Mouse (Mus musculus): ENCODE measurements around the gene Cdh15. TPM values are rescaled to one million over a fixed set of nuclear protein-coding genes. Genes with fewer than 3 reads are reported as not detected.

Gene Cdh15
- polyA plus RNA-seq, 1 experiment from 2014 or later: 0.59 TPM

DNA sequence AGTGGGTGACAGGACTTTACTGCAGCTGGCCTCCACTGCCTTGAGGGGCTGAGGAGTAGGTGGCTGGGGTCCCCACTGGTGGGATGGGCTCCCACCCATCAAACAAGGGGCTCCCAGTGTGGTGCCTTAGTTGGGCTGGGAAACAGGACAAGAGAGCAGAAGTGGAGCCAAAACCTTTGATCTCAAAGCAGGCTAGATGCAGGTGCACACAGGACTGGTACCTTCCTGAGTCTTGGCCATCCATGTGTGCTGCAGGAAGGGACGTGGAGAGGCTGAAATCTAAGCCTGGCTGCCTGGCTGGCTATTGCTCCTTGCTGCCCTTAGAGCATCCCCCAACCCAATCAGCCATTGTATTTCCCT is 4.8 kb downstream of the Cdh15 start:
- Histone ChIP-seq H3K4me1 (ENCODE audit: control insufficient read depth, insufficient read depth, low read length) (peaks cover 11% of the 10 kb centered on the region), H3K27me3 (ENCODE audit: control insufficient read depth, insufficient read depth, low read length) (no peaks in the 10 kb centered on the region)
- no peak for ATAC-seq (ENCODE audit: low FRiP score)

GRCm38 (mm10) chr8:122853340-122853771 is 5.6 kb downstream of the Cdh15 start:
- Histone ChIP-seq H3K4me3 (ENCODE audit: low read depth, low read length) (no peak overlapping the region), H3K9ac (ENCODE audit: low read length) (peak overlapping the region; percentile 29; the same call in 1 of the 2 replicates), H3K4me1 (ENCODE audit: control insufficient read depth, insufficient read depth, low read length) (peaks cover 11% of the 10 kb centered on the region), H3K4me2 (0 out of 2 replicates have a peak overlapping the region, but pooled peaks have one; percentile 3), H3K9me3 (ENCODE audit: control insufficient read depth, low read length) (no peaks in the 10 kb centered on the region), H3K36me3 (ENCODE audit: control insufficient read depth, insufficient read depth, low read length) (no peaks in the 10 kb centered on the region), H3K27ac (ENCODE audit: low read depth, low read length) (no peak overlapping the region), H3K27me3 (ENCODE audit: control insufficient read depth, insufficient read depth, low read length) (no peaks in the 10 kb centered on the region)
- ATAC-seq (ENCODE audit: low FRiP score) (peak; percentile 88), DNase-seq (ENCODE audit: low spot score, missing footprints) (peak; percentile 88)
- WGBS: 11% methylated on average over 11 of the region's 11 CpGs

More for the DNA sequence above, 4.8 kb downstream of the Cdh15 start:
- 56% methylated on average over 1 of the region's 1 CpGs for WGBS
- Histone ChIP-seq H3K36me3 (ENCODE audit: control insufficient read depth, insufficient read depth, low read length) (no peaks in the 10 kb centered on the region), H3K4me2 (no peak overlapping the region), H3K9ac (ENCODE audit: low read length) (no peak overlapping the region), H3K4me3 (ENCODE audit: low read depth, low read length) (no peak overlapping the region), H3K9me3 (ENCODE audit: control insufficient read depth, low read length) (no peaks in the 10 kb centered on the region), H3K27ac (ENCODE audit: low read depth, low read length) (no peak overlapping the region)
- no peak for DNase-seq (ENCODE audit: low spot score, missing footprints)

- Histone ChIP-seq H3K4me2 (no peak overlapping the region), H3K4me1 (ENCODE audit: control insufficient read depth, insufficient read depth, low read length) (peaks cover 11% of the 10 kb centered on the region), H3K9me3 (ENCODE audit: control insufficient read depth, low read length) (no peaks in the 10 kb centered on the region), H3K27ac (ENCODE audit: low read depth, low read length) (no peak overlapping the region), H3K36me3 (ENCODE audit: control insufficient read depth, insufficient read depth, low read length) (no peaks in the 10 kb centered on the region), H3K4me3 (ENCODE audit: low read depth, low read length) (no peak overlapping the region), H3K9ac (ENCODE audit: low read length) (no peak overlapping the region), H3K27me3 (ENCODE audit: control insufficient read depth, insufficient read depth, low read length) (no peaks in the 10 kb centered on the region)
- no peak for DNase-seq (ENCODE audit: low spot score, missing footprints)
- ATAC-seq (ENCODE audit: low FRiP score): no peak
- 78% methylated on average over 7 of the region's 7 CpGs for WGBS
Measured at GRCm38 (mm10) chr8:122854388-122854787, 6.6 kb downstream of the Cdh15 start.

DNA sequence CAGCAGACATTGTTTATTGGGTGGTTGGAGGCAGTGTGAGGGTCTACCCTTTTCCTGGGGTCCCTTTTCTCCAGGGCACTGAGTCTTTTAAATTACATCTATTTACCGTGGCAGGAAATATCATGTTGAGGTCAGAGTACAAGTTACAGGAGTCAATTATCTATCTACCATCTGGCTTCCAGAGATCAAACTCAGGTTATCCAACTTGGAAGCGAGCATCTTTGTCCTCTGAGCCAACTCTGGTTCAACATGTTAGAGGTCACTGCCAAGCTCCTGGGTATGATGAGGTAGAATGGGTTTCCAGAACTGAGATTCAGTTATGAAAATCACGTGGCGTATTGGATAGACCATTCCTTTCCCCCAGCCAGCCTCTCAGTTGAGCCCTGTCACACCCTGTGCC is 7.4 kb downstream of the Cdh15 start:
- Histone ChIP-seq H3K4me1 (ENCODE audit: control insufficient read depth, insufficient read depth, low read length) (peaks cover 11% of the 10 kb centered on the region), H3K27ac (ENCODE audit: low read depth, low read length) (no peak overlapping the region), H3K9ac (ENCODE audit: low read length) (no peak overlapping the region), H3K9me3 (ENCODE audit: control insufficient read depth, low read length) (no peaks in the 10 kb centered on the region), H3K4me3 (ENCODE audit: low read depth, low read length) (no peak overlapping the region), H3K27me3 (ENCODE audit: control insufficient read depth, insufficient read depth, low read length) (no peaks in the 10 kb centered on the region), H3K4me2 (no peak overlapping the region), H3K36me3 (ENCODE audit: control insufficient read depth, insufficient read depth, low read length) (no peaks in the 10 kb centered on the region)
- ATAC-seq (ENCODE audit: low FRiP score) (no peak), DNase-seq (ENCODE audit: low spot score, missing footprints) (no peak)
- 86% methylated on average over 4 of the region's 4 CpGs for WGBS

GRCm38 (mm10) chr8:122856288-122856687 is 8.5 kb downstream of the Cdh15 start:
- Histone ChIP-seq H3K27ac (ENCODE audit: low read depth, low read length) (no peak overlapping the region), H3K36me3 (ENCODE audit: control insufficient read depth, insufficient read depth, low read length) (no peaks in the 10 kb centered on the region), H3K9me3 (ENCODE audit: control insufficient read depth, low read length) (no peaks in the 10 kb centered on the region), H3K9ac (ENCODE audit: low read length) (no peak overlapping the region), H3K4me1 (ENCODE audit: control insufficient read depth, insufficient read depth, low read length) (peaks cover 11% of the 10 kb centered on the region), H3K4me2 (no peak overlapping the region), H3K27me3 (ENCODE audit: control insufficient read depth, insufficient read depth, low read length) (no peaks in the 10 kb centered on the region), H3K4me3 (ENCODE audit: low read depth, low read length) (no peak overlapping the region)
- ATAC-seq (ENCODE audit: low FRiP score) (no peak), DNase-seq (ENCODE audit: low spot score, missing footprints) (no peak)
- WGBS: 84% methylated on average over 8 of the region's 8 CpGs

DNA sequence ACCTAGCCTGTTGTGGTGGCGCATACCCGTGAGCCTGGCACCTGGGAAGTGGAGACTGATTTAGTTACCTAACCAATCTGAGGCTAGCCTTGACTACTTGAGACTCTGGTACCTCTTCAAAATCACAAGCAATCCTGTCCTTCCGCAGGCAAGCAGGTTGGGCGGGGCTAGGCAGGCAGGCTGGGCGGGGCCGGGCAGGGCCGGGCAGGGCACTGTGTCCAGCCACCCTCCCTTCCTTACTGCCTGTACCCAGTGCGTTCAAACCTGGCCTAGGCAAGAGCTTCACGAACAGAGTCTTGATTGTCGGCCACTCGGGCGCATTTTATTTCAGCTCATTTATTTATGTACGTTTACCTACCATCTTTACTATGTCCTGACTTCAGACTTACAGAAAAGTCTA is 12.1 kb downstream of the Cdh15 start:
- no peak for ATAC-seq (ENCODE audit: low FRiP score)
- H3K9ac ChIP-seq (ENCODE audit: low read length): no peak overlapping the region
- WGBS: 64% methylated on average over 13 of the region's 13 CpGs
- no peak for DNase-seq (ENCODE audit: low spot score, missing footprints)
- no peak overlapping the region for H3K27ac ChIP-seq (ENCODE audit: low read depth, low read length)
- H3K4me3 ChIP-seq (ENCODE audit: low read depth, low read length): no peak overlapping the region
- no peaks in the 10 kb centered on the region for H3K36me3 ChIP-seq (ENCODE audit: control insufficient read depth, insufficient read depth, low read length)
- no peaks in the 10 kb centered on the region for H3K9me3 ChIP-seq (ENCODE audit: control insufficient read depth, low read length)
- H3K27me3 ChIP-seq (ENCODE audit: control insufficient read depth, insufficient read depth, low read length): no peaks in the 10 kb centered on the region
- H3K4me1 ChIP-seq (ENCODE audit: control insufficient read depth, insufficient read depth, low read length): no peaks in the 10 kb centered on the region
- H3K4me2 ChIP-seq: no peak overlapping the region

GRCm38 (mm10) chr8:122864719-122865129 is 17.0 kb downstream of the Cdh15 start:
- ATAC-seq (ENCODE audit: low FRiP score) (no peak; the same call in 1 of the 2 replicates), DNase-seq (ENCODE audit: low spot score, missing footprints) (peak; percentile 88)
- Histone ChIP-seq H3K4me1 (ENCODE audit: control insufficient read depth, insufficient read depth, low read length) (no peaks in the 10 kb centered on the region), H3K36me3 (ENCODE audit: control insufficient read depth, insufficient read depth, low read length) (no peaks in the 10 kb centered on the region), H3K27ac (ENCODE audit: low read depth, low read length) (no peak overlapping the region), H3K4me2 (peak overlapping the region; percentile 41), H3K27me3 (ENCODE audit: control insufficient read depth, insufficient read depth, low read length) (no peaks in the 10 kb centered on the region), H3K4me3 (ENCODE audit: low read depth, low read length) (peak overlapping the region; percentile 18; the same call in 1 of the 2 replicates), H3K9me3 (ENCODE audit: control insufficient read depth, low read length) (no peaks in the 10 kb centered on the region; the same call in 1 of the 2 replicates), H3K9ac (ENCODE audit: low read length) (no peak overlapping the region)
- 52% methylated on average over 26 of the region's 26 CpGs for WGBS

GRCm38 (mm10) chr8:122865441-122865840 is 17.7 kb downstream of the Cdh15 start:
- peak overlapping the region; percentile 18; the same call in 1 of the 2 replicates for H3K4me3 ChIP-seq (ENCODE audit: low read depth, low read length)

DNA sequence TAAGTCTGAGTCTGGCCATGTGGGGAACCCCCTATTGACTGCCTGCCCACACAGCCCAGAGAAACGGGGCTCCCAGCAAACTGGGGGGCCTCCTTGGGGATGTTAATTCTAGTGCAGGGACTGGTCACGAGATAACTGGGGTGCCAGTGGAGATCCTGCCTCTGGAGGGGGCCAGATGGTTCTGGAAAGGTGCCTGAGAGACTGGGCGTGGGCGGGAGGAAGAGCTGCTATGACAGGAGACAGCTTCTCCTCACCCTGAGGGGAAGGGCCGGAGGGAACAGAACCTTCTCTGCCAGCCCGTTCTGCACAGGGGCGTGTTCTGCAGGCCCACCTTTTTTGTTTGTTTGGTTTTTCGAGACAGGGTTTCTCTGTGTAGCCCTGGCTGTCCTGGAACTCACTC is 18.5 kb downstream of the Cdh15 start:
- Histone ChIP-seq H3K36me3 (ENCODE audit: control insufficient read depth, insufficient read depth, low read length) (no peaks in the 10 kb centered on the region), H3K4me3 (ENCODE audit: low read depth, low read length) (no peak overlapping the region), H3K27ac (ENCODE audit: low read depth, low read length) (no peak overlapping the region), H3K4me2 (no peak overlapping the region), H3K27me3 (ENCODE audit: control insufficient read depth, insufficient read depth, low read length) (no peaks in the 10 kb centered on the region), H3K9ac (ENCODE audit: low read length) (no peak overlapping the region), H3K9me3 (ENCODE audit: control insufficient read depth, low read length) (no peaks in the 10 kb centered on the region; the same call in 1 of the 2 replicates), H3K4me1 (ENCODE audit: control insufficient read depth, insufficient read depth, low read length) (no peaks in the 10 kb centered on the region)
- DNase-seq (ENCODE audit: low spot score, missing footprints) (no peak), ATAC-seq (ENCODE audit: low FRiP score) (no peak)
- WGBS: 88% methylated on average over 8 of the region's 8 CpGs

More at GRCm38 (mm10) chr8:122865441-122865840, 17.7 kb downstream of the Cdh15 start:
- Histone ChIP-seq H3K9me3 (ENCODE audit: control insufficient read depth, low read length) (no peaks in the 10 kb centered on the region; the same call in 1 of the 2 replicates), H3K36me3 (ENCODE audit: control insufficient read depth, insufficient read depth, low read length) (no peaks in the 10 kb centered on the region), H3K27ac (ENCODE audit: low read depth, low read length) (no peak overlapping the region), H3K4me1 (ENCODE audit: control insufficient read depth, insufficient read depth, low read length) (no peaks in the 10 kb centered on the region), H3K9ac (ENCODE audit: low read length) (0 out of 2 replicates have a peak overlapping the region, but pooled peaks have one; percentile 2), H3K4me2 (peak overlapping the region; percentile 41), H3K27me3 (ENCODE audit: control insufficient read depth, insufficient read depth, low read length) (no peaks in the 10 kb centered on the region)
- DNase-seq (ENCODE audit: low spot score, missing footprints): peak; percentile 89
- 0 out of 2 replicates have a peak, but pooled peaks have one; percentile 28 for ATAC-seq (ENCODE audit: low FRiP score)
- 65% methylated on average over 10 of the region's 10 CpGs for WGBS
